Mouse (Mus musculus) 3T3-L1 (cell line): Measurements from ENCODE around the gene Hook2.
A peak's percentile ranks its signal among the peaks of the same experiment; 100 is the strongest.

Source experiments
- DNase-seq: peaks from one replicate; pipeline ENCODE4 v3.0.0-alpha.2; 2015; ENCODE audit warnings: low read depth, low spot score

The Hook2 gene

GRCm38 (mm10) chr8:84990349-84990748 lies at the start of gene Hook2:
Gene Hook2 (plus strand): TSS chr8:84990603.
- peak; percentile 100 for DNase-seq

GRCm38 (mm10) chr8:84943699-84944098 lies 46.7 kb upstream of the Hook2 start:
- no peak for DNase-seq

- DNase-seq = no peak
Measured at GRCm38 (mm10) chr8:84944478-84945160, 45.8 kb upstream of the Hook2 start.

GRCm38 (mm10) chr8:84945235-84945632 lies 45.2 kb upstream of the Hook2 start:
- DNase-seq = no peak

- DNase-seq = no peak
Measured at GRCm38 (mm10) chr8:84945633-84946527, 44.5 kb upstream of the Hook2 start.

GRCm38 (mm10) chr8:84946528-84947240 lies 43.7 kb upstream of the Hook2 start, which contains the start of gene Rtbdn:
Gene Rtbdn (plus strand): TSS chr8:84946991.
- DNase-seq = no peak

- DNase-seq = peak; percentile 74
Measured at GRCm38 (mm10) chr8:84947241-84947545, 43.2 kb upstream of the Hook2 start.

GRCm38 (mm10) chr8:84949753-84950152 lies 40.6 kb upstream of the Hook2 start:
- DNase-seq = no peak

GRCm38 (mm10) chr8:84952612-84953255 lies 37.7 kb upstream of the Hook2 start:
- no peak for DNase-seq

- DNase-seq = peak; percentile 96
Measured at GRCm38 (mm10) chr8:84956768-84957167, 33.6 kb upstream of the Hook2 start.

- peak; percentile 94 for DNase-seq
Measured at GRCm38 (mm10) chr8:84959811-84960210, 30.6 kb upstream of the Hook2 start.

GRCm38 (mm10) chr8:84963952-84964351 lies 26.5 kb upstream of the Hook2 start:
- DNase-seq = no peak

- peak; percentile 99 for DNase-seq
Measured at GRCm38 (mm10) chr8:84965731-84966291, 24.6 kb upstream of the Hook2 start.

- peak; percentile 62 for DNase-seq
Measured at GRCm38 (mm10) chr8:84966603-84967002, 23.8 kb upstream of the Hook2 start.

GRCm38 (mm10) chr8:84967532-84968304 lies 22.7 kb upstream of the Hook2 start:
- DNase-seq = no peak

- DNase-seq = no peak
Measured at GRCm38 (mm10) chr8:84968650-84969049, 21.8 kb upstream of the Hook2 start.

GRCm38 (mm10) chr8:84969241-84970134 lies 20.9 kb upstream of the Hook2 start, which contains the start of the genes Gm49661, Prdx2 and Rnaseh2a:
Gene Gm49661 (minus strand): TSS chr8:84969433.
Gene Prdx2 (plus strand): TSS chr8:84969587.
Gene Rnaseh2a (minus strand): TSS chr8:84969767.
- DNase-seq = peak; percentile 75

GRCm38 (mm10) chr8:84970135-84970790 lies 20.1 kb upstream of the Hook2 start:
- DNase-seq = no peak

- DNase-seq = no peak
Measured at GRCm38 (mm10) chr8:84970913-84971312, 19.5 kb upstream of the Hook2 start.
